Mouse (Mus musculus) spleen, postnatal 4 days (tissue): Measurements from ENCODE around the gene Atp5j2.
"Not testable (repeated sequence)": the region's sequence is repeated elsewhere in the genome, so short reads cannot be mapped to it uniquely, and the experiment has no call there.

Source experiments
- DNase-seq, 2 experiments: peaks; one replicate each; pipeline ENCODE4 v3.0.0; 2022; ENCODE audit warnings: low spot score in 2 of 2

The Atp5j2 gene

GRCm38 (mm10) chr5:145191962-145192361, at the start of gene Atp5j2:
Gene Atp5j2, minus strand, starts transcription at chr5:145192062.
- DNase-seq = no peak

- peak in 1 of 2 experiments; percentile 26 for DNase-seq
Observed at GRCm38 (mm10) chr5:145234636-145235035, 42.8 kb upstream of the Atp5j2 start.

- no peak for DNase-seq
Observed at GRCm38 (mm10) chr5:145231893-145232411, 40.1 kb upstream of the Atp5j2 start.

- peak; percentile 94 to 96 for DNase-seq
Observed at GRCm38 (mm10) chr5:145231367-145231871, 39.6 kb upstream of the Atp5j2 start, which contains the start of gene Zfp655. Gene Zfp655, plus strand, starts transcription at chr5:145231715.

GRCm38 (mm10) chr5:145230641-145231040, 38.8 kb upstream of the Atp5j2 start:
- no peak for DNase-seq

GRCm38 (mm10) chr5:145229283-145229682, 37.4 kb upstream of the Atp5j2 start:
- not testable (repeated sequence) for DNase-seq

GRCm38 (mm10) chr5:145226453-145226852, 34.6 kb upstream of the Atp5j2 start:
- no peak for DNase-seq

- DNase-seq = no peak
Observed at GRCm38 (mm10) chr5:145223395-145223794, 31.5 kb upstream of the Atp5j2 start.

GRCm38 (mm10) chr5:145222840-145223239, 31.0 kb upstream of the Atp5j2 start:
- DNase-seq = no peak

- no peak for DNase-seq
Observed at GRCm38 (mm10) chr5:145219981-145220380, 28.1 kb upstream of the Atp5j2 start.

- no peak for DNase-seq
Observed at GRCm38 (mm10) chr5:145218671-145219070, 26.8 kb upstream of the Atp5j2 start.

- DNase-seq = no peak
Observed at GRCm38 (mm10) chr5:145218206-145218605, 26.3 kb upstream of the Atp5j2 start.

- no peak for DNase-seq
Observed at GRCm38 (mm10) chr5:145217746-145218145, 25.9 kb upstream of the Atp5j2 start.

GRCm38 (mm10) chr5:145214679-145215078, 22.8 kb upstream of the Atp5j2 start:
- DNase-seq = no peak

- no peak for DNase-seq
Observed at GRCm38 (mm10) chr5:145213505-145213904, 21.6 kb upstream of the Atp5j2 start.

- no peak for DNase-seq
Observed at GRCm38 (mm10) chr5:145212216-145212615, 20.4 kb upstream of the Atp5j2 start.

- DNase-seq = no peak
Observed at GRCm38 (mm10) chr5:145211340-145211739, 19.5 kb upstream of the Atp5j2 start.

GRCm38 (mm10) chr5:145208391-145208790, 16.5 kb upstream of the Atp5j2 start:
- not testable (repeated sequence) for DNase-seq

- DNase-seq = no peak
Observed at GRCm38 (mm10) chr5:145207954-145208353, 16.1 kb upstream of the Atp5j2 start.

GRCm38 (mm10) chr5:145207385-145207784, 15.5 kb upstream of the Atp5j2 start:
- no peak for DNase-seq

- DNase-seq = no peak
Observed at GRCm38 (mm10) chr5:145205041-145205440, 13.2 kb upstream of the Atp5j2 start.

- DNase-seq = peak; percentile 96 to 98
Observed at GRCm38 (mm10) chr5:145203936-145204691, 12.3 kb upstream of the Atp5j2 start, which contains the start of gene Zkscan5. Gene Zkscan5, plus strand, starts transcription at chr5:145204562.

- DNase-seq = no peak
Observed at GRCm38 (mm10) chr5:145202446-145202845, 10.6 kb upstream of the Atp5j2 start.
